Mouse (Mus musculus): ENCODE data around the gene Rnf135.

DNA sequence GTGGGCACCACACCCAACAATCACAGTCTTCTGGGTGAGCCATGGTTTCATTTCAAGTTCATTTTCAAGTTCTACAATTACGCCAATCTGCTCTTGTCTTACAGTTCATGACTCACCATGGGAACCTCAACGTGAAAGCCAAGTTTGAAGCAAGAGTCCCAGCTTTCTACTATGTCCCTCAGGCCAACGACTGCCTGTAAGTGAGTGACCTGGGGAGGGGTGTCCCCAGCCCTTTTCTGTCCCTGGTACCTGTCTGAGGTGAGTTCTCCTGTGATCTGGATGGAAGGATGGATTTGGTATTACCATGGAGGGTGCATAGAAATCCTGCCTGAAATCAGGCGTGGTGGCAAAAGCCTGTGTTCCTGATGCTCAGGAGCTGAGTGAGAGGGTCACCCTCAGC is 26.8 kb upstream of the Rnf135 start:
- TF ChIP-seq POLR2A (IDR thresholded peaks at IDR 0.05; ENCODE audit: insufficient read length, low read depth) (no peak), USF1 (IDR thresholded peaks at IDR 0.05; ENCODE audit: low read depth) (no peak), CEBPB (IDR thresholded peaks at IDR 0.05; ENCODE audit: insufficient read depth, poor library complexity, severe bottlenecking) (no peak), MYOG (IDR thresholded peaks at IDR 0.05; ENCODE audit: control insufficient read depth in 1 of 3, insufficient read depth in 1 of 3, insufficient read length in 2 of 3, low read depth in 2 of 3) (no peak), MAX (IDR thresholded peaks at IDR 0.05; ENCODE audit: low read depth) (no peak), E2F4 (IDR thresholded peaks at IDR 0.05; ENCODE audit: insufficient read depth) (no peak), TCF12 (IDR thresholded peaks at IDR 0.05; ENCODE audit: insufficient read depth, poor library complexity, severe bottlenecking) (no peak), MYOD1 (IDR thresholded peaks at IDR 0.05; ENCODE audit: control insufficient read depth in 1 of 3, insufficient read length in 2 of 3, low read depth in 2 of 3) (no peak), SRF (IDR thresholded peaks at IDR 0.05; ENCODE audit: control insufficient read depth, insufficient read length, low read depth) (no peak), POLR2AphosphoS2 (IDR thresholded peaks at IDR 0.05; ENCODE audit: insufficient read length, low read depth) (no peak), TCF3 (IDR thresholded peaks at IDR 0.05; ENCODE audit: insufficient read length, low read depth) (no peak), REST (IDR thresholded peaks at IDR 0.05; ENCODE audit: insufficient read depth, insufficient read length) (no peak)
